Mouse (Mus musculus) erythroblast, embryonic 14.5 days (primary cell): ENCODE results near the gene Gata3. TPM values are rescaled to one million over a fixed set of nuclear protein-coding genes. Genes with fewer than 3 reads are reported as not detected.

Experiments used
- H3K27me3 ChIP-seq: 2 replicates; pipeline ENCODE4 v1.6.1; 2012; ENCODE audit warnings: inconsistent platforms; ENCODE audit not compliant: control insufficient read depth
- H3K36me3 ChIP-seq: 2 replicates; pipeline ENCODE4 v1.6.1; 2012; ENCODE audit warnings: mild to moderate bottlenecking, inconsistent platforms; ENCODE audit not compliant: control insufficient read depth
- H3K4me1 ChIP-seq: 2 replicates; pipeline ENCODE4 v1.6.1; 2012; ENCODE audit warnings: inconsistent platforms; ENCODE audit not compliant: control insufficient read depth
- H3K4me3 ChIP-seq: replicated peaks from 2 replicates; pipeline ENCODE3; 2012; ENCODE audit warnings: moderate library complexity, mild to moderate bottlenecking, inconsistent platforms
- H3K9me3 ChIP-seq: 2 replicates; pipeline ENCODE4 v1.6.1; 2012; ENCODE audit warnings: low read length, inconsistent platforms, mixed read lengths; ENCODE audit not compliant: control insufficient read depth
- GATA1 ChIP-seq: IDR thresholded peaks from 2 replicates; pipeline ENCODE4 v1.6.1; 2012; ENCODE audit warnings: low read length, inconsistent platforms, mixed read lengths
- TAL1 ChIP-seq: IDR thresholded peaks from 3 replicates; pipeline ENCODE4 v1.6.1; 2012; ENCODE audit warnings: low read length, inconsistent platforms, mixed read lengths
- polyA plus RNA-seq: library from polyadenylated mRNA; stranded (reverse); fragments of >175 nt; gene quantifications from 2 replicates; pipeline ENCODE4 v1.2.3, GENCODE M21; 2012

The Gata3 gene
- polyA plus RNA-seq, 1 experiment, result 0.04 TPM

DNA sequence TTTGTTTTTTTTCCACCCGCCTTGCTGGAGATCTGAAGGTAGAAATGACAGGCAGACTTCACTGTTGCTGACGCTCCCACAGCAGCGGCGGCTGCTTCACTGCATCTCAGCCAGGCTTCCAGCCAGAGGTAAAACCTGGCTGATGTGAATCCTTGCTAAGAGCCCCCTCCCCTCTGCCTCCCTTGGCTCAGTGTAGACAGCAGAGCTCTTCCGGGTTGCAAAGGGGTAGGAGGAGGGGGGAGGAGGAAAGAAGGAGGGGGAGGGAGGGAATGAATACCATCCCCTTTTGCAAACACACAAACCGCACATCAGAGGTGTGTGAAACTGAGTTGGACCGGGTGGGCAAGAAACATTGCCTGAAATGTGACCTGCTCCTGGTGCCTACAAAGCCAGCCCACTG lies 2.2 kb downstream of the Gata3 start:
- Histone ChIP-seq H3K36me3 (no peaks in the 10 kb centered on the region), H3K9me3 (no peaks in the 10 kb centered on the region; the same call in 1 of the 2 replicates), H3K4me1 (no peaks in the 10 kb centered on the region; the same call in 1 of the 2 replicates), H3K4me3 (no peak overlapping the region), H3K27me3 (peaks cover 98% of the 10 kb centered on the region)
- TF ChIP-seq TAL1, result no peak
- no peak for TF ChIP-seq GATA1

DNA sequence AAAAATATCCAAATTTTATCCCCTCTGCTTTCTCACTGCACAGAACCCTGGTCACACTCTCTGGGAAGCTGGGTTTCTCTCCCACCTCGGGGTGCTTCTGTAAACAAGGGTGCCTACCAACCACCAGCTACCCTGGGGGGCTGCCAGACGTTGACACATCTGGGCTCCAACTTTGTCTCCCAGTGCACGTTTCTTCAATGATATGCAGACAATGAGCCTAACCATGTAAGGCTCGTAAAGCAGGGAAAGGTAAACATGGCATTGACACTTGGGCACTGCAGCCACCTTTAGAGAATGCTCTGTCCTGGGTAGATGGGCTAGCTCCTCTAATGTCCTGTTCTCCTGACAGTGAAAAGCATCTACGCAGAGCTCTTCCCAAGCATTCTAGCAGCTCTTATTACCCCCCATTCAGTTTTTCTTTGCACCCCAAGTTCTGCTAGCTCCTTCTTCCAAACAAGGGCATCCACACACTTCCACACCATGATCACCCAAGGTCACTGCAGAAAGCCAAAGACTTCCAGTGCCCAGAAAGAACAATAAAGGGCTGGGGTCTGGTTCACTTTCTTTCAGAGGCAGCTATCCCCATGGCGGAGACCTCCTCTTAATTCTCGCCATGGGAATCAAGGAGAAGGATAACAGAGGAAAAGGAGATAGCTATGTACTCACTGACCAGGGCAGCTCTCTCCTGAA lies 2.8 kb downstream of the Gata3 start:
- H3K9me3 ChIP-seq, result peaks cover 2% of the 10 kb centered on the region; the same call in 1 of the 2 replicates
- H3K4me3 ChIP-seq, result no peak overlapping the region
- H3K27me3 ChIP-seq, result peaks cover 98% of the 10 kb centered on the region
- H3K4me1 ChIP-seq, result no peaks in the 10 kb centered on the region; the same call in 1 of the 2 replicates
- no peaks in the 10 kb centered on the region for H3K36me3 ChIP-seq
- TF ChIP-seq GATA1 (no peak), TAL1 (no peak)

DNA sequence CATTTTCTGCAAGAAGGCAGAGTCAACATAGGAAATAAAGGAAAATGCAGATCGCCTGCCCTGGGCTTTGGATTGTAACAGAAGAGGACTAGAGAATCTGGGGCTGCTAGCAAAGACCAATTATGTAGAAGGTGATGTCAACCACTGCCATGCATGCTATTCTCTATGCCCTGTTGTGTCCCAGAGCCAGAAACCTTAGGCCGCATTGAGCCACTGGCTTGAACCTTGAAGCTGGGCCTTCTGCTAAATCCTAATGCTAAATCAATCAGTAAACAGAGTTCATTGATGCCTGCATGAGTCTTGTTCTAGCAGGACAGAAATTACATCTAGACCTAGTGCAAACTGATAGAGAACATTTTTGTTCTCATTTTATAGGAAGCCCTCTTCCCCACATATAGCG lies 3.8 kb downstream of the Gata3 start:
- peaks cover 100% of the 10 kb centered on the region for H3K27me3 ChIP-seq

DNA sequence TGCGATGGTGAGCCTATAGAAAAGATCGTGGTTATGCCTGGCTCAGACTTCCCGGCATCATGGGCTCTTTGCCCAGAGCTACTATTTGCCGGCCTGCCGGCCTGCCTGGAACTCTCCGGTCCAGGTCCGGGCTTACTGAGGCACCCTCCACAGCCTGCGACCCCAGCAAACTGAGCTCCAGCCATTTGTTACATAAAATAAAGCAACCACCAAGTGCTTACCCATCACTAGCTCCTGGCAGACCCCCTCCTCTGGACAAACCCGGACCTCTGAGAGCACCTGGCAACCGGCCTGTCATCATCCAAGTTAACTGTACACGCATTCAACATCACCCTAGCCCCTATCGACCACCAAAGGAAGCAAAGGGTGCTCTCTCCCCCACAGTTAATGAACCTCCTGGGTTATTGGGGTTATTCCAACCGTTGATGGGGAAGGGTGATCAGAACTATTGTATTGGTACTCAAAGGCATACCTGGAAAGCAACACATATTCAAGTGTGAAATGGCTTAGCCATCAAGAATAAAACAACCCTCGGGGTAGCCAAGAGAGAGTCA lies 4.5 kb downstream of the Gata3 start:
- Histone ChIP-seq H3K36me3 (no peaks in the 10 kb centered on the region), H3K4me3 (no peak overlapping the region), H3K4me1 (no peaks in the 10 kb centered on the region; the same call in 1 of the 2 replicates), H3K27me3 (peaks cover 100% of the 10 kb centered on the region), H3K9me3 (peaks cover 5% of the 10 kb centered on the region; the same call in 1 of the 2 replicates)
- no peak for TF ChIP-seq GATA1
- TF ChIP-seq TAL1, result no peak

More for the DNA sequence above, 3.8 kb downstream of the Gata3 start:
- Histone ChIP-seq H3K4me1 (no peaks in the 10 kb centered on the region; the same call in 1 of the 2 replicates), H3K4me3 (no peak overlapping the region), H3K36me3 (no peaks in the 10 kb centered on the region), H3K9me3 (peaks cover 5% of the 10 kb centered on the region; the same call in 1 of the 2 replicates)
- TF ChIP-seq GATA1, result no peak
- no peak for TF ChIP-seq TAL1

DNA sequence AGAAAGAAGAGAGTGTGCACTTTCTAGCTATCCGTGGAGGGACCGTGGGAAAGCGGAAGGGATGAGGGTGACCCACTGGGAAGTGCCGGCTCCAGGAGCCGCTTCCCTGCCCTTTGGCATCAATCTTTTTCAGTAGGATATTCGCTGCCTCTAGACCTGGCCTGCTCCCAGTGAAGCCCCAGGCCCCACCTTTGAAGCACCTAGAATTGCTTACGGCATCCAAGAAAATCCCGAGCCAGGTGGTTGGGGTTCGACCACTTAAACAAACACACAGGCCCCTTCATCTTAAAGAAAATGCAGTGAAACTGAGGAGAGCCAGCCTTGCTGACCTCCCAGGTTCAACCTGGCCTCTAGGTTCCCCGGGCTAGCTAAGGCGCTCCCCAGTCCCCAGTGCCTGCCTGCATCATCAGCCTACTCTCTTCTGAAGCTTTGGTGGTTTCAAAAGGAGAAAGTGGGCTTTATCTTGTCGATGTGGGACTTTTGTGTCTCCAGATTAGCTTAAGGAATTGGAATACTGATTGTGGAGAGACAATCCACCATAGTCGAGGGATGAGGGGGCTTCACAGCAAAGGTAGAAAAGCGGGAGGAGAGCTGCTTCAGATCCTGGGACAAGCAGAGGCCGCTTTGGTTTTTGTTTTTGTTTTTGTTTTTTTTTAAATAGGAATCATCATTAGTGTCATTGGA lies 5.2 kb downstream of the Gata3 start:
- H3K27me3 ChIP-seq, result peaks cover 100% of the 10 kb centered on the region
- peaks cover 5% of the 10 kb centered on the region; the same call in 1 of the 2 replicates for H3K9me3 ChIP-seq
- H3K4me3 ChIP-seq, result no peak overlapping the region
- H3K4me1 ChIP-seq, result no peaks in the 10 kb centered on the region; the same call in 1 of the 2 replicates
- H3K36me3 ChIP-seq, result no peaks in the 10 kb centered on the region
- no peak for TF ChIP-seq TAL1

- Histone ChIP-seq H3K36me3 (no peaks in the 10 kb centered on the region), H3K4me1 (peaks cover 7% of the 10 kb centered on the region), H3K9me3 (peaks cover 5% of the 10 kb centered on the region; the same call in 1 of the 2 replicates), H3K27me3 (peaks cover 100% of the 10 kb centered on the region), H3K4me3 (no peak overlapping the region)
- TF ChIP-seq TAL1, result no peak
- no peak for TF ChIP-seq GATA1
These were observed 5.9 kb downstream of the Gata3 start for GRCm38 (mm10) chr2:9883803-9884532.

DNA sequence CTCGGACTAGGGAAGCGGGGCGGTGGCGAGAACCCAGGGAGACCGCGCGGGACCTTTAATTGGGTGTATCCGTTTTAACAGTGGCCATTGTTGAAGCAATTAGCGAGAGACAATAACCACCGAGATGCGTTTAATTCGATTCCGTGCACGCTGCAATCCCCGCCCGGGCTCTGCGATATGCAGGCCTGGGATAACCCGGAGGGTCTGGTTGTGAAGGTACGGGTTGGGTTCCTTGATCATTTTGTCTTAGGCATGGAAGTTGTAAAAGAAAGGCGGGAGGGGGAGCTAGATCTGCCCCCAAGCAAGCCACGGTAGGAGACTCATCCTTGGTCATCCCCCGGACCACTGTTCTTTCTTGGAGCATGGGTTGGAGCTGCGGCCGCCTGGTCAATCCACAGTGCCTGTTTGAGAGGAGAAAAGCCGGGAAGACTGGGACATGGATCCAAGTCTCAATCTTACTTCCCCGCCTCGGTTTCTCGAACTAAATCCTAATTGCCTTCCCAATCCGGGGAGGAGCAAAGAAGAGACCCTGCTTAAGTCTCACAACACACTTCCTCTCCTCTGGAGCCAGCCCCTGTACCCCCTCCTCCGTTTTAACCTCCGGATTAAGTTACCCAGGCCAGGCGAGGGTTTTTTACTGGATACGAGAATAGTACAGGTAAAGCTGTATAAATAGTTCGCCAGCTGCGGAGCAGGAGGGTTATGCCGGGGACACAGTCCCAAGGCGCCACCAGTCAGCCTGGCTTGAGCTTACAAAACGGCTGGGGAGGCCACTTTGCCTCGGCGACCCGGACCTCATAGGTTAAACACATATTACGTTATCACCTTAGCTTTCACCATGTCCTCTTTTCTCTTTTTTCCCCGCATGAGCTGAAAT lies 6.7 kb downstream of the Gata3 start:
- Histone ChIP-seq H3K4me1 (peaks cover 7% of the 10 kb centered on the region), H3K9me3 (peaks cover 5% of the 10 kb centered on the region; the same call in 1 of the 2 replicates), H3K4me3 (no peak overlapping the region), H3K27me3 (peaks cover 100% of the 10 kb centered on the region), H3K36me3 (no peaks in the 10 kb centered on the region)
- TF ChIP-seq GATA1, result no peak
- no peak for TF ChIP-seq TAL1

- H3K4me1 ChIP-seq, result peaks cover 7% of the 10 kb centered on the region
- no peaks in the 10 kb centered on the region for H3K36me3 ChIP-seq
- peaks cover 6% of the 10 kb centered on the region; the same call in 1 of the 2 replicates for H3K9me3 ChIP-seq
- no peak for TF ChIP-seq TAL1
- TF ChIP-seq GATA1, result no peak
- H3K27me3 ChIP-seq, result peaks cover 100% of the 10 kb centered on the region
- H3K4me3 ChIP-seq, result no peak overlapping the region
These were observed 7.4 kb downstream of the Gata3 start for GRCm38 (mm10) chr2:9882371-9882925.
